Mouse (Mus musculus) testis, postnatal 10 days (tissue): ENCODE results near the gene Rfx4.

ENCODE experiments used
- DNase-seq: peaks from one replicate; pipeline ENCODE4 v3.0.0; 2021; ENCODE audit warnings: low spot score

Gene Rfx4

DNA sequence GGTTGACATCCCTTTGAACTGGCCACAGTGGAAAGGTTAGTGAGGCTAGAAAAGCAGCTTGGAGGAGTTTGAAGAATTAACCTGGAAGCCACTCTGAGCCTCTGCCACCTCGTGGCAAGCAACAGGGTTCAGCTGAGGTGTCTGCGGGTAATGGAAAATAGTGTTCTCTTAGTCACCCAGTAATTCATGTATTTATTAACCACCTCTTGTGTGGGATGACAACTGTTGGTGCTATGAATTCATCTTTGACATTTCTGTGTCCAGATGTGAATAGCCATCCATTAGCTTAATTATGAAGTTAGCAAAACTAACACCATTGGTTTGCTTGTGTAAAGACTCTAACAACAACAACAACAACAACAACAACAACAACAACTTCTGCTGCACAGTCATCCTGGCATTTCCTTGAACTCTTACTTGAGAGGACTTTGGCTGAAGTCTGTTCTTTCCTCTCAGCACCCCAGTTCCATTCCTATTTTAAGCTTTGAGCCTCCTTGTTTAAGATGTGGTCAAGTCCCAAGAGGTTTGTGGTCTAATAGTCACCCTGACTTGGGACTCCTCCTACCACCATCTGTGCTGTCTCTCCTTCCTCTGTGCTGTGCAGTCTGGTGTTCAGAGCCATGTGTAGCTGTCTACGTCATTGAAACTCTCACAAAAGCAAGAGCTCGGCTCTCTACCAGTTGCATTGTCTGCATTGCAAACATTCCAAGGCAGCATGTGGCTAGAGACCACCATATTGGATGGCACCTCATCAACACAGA is 60.0 kb downstream of the Rfx4 start:
- DNase-seq, result no peak

DNA sequence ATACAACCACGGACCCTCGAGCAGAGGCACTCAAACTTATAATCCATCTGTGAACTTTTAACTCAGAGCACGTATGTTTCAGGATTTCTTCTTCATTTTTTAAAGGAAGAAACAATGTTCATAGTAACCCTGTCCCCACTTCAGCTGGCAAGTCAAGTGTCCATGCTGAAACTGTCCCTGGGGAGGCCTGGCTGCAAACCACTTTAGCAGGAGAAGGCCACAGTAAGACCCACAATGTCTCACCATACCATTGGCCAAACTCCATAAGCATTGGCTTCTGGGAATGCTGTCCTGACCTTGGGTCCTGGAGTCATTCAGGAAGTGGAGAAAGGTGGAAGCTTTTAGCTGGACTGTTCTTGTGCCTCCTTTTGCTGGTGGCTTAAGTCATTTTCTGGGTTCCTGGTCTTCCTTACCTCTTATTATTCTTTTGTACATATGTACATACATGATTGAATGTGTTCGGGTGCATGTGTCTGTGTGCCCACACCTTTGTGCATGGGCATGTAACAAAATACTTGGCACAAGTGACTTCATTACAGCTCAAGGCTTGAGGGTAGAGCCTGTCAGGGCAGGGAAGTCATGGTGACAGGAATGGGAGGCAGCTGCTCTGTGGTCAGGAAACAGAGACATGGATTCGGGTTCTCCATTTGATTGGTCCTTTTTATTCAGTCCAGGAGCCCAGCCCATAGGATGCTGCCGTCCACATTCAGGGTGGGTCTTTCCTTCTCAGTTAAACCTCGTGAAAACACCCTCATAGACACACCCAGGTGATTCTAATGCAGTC is 61.4 kb downstream of the Rfx4 start:
- no peak for DNase-seq

DNA sequence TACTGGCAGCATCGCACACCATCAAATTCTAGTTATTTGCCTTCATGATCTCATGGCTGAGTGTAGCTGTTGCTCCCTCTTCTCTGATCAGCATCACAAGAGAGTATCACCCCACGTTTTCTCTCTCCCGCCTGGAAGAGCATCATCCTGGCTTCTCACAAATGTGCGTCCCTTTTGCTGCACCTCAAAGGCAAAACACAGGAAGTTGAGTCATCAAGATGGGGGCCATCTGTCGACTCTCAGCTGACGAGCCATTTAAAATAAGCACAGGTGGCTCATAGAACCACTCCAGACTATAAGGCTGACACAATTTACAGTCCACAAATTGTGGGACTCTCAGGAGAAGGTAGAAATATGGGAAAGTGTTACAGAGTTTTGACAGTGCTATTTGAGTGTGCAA is 63.8 kb downstream of the Rfx4 start:
- no peak for DNase-seq

- no peak for DNase-seq
These were observed 64.4 kb downstream of the Rfx4 start for GRCm38 (mm10) chr10:84820230-84820629.

- no peak for DNase-seq
These were observed 66.9 kb downstream of the Rfx4 start for GRCm38 (mm10) chr10:84822741-84823151.

GRCm38 (mm10) chr10:84823621-84824020 is 67.8 kb downstream of the Rfx4 start:
- no peak for DNase-seq

DNA sequence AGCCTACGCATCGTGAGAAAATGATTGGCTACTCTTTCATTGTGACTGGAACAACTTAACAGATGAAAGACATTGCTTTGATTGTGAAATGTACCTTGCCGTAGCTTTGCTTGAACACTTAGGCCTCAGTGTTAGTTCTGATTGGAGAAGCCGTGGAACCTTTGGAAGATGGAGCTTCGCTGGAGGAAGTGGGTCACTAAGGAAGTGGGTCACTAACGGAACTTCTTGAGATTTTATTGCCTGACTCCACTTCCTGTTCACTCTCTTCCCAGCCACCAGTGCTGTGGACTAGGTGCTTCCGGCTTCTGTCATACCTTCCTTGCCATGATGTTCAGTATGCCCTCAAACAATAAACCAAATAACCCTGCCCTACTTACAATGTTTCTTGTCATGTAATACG is 73.1 kb downstream of the Rfx4 start:
- no peak for DNase-seq

DNA sequence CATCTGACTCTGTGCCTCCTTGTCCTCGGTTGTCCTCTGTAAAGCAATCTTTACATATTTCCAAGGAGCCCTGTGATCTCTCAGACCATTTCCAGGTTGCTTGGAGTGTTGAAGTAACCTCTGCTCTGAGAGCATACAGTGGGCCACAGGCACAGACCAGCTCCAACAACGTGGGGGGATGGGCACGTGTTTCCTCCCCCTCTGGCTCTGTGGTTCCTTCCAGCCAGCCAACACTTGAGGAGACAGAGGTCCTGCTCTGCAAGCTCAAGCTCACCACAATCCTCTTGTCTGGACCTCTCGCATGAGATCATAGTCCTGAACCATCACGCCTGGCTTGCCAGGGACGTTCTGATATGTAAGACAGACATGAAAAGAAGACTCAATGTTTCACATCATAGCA is 79.7 kb downstream of the Rfx4 start:
- DNase-seq, result no peak

DNA sequence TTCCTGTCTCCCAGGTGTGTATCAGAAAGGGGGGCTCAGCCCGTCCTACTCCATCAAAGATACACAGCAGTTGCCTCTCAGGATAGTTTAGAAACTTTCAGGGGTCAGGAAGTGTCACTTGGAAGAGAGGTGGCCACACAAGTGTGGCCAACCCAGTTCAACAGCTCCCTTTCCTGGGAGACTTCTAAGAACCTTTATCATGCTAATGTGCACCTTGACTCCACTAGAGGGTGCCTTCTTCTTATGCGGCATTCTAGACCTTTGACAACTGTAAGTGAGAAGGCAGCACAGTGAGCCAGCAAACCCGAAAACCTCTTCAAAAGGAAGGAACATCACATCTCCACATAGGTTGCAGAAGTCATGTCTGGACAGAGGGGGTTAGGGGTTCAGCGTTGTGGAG is 80.2 kb downstream of the Rfx4 start:
- DNase-seq, result no peak

DNA sequence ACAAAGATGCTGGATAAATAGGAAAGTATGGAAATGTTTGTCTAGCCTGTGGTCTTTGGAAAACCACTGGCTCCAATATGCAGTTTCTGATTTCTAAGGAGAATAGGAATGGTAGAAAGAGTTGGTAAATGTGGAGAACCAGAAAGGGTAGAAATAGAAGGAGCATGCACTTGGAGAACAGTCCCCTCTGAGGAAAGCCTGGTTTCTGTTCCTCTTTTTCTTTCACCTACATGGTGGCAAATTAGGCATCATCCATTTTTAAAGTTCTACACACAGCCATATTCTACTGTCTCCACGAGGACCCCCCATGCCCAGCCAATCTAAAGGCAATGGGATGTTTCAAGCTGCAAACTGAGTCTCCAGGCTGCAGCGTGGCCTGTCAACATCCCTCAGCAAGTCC is 81.5 kb downstream of the Rfx4 start:
- DNase-seq, result no peak

GRCm38 (mm10) chr10:84838850-84839473 is 83.1 kb downstream of the Rfx4 start:
- no peak for DNase-seq

- DNase-seq, result no peak
These were observed 90.8 kb downstream of the Rfx4 start for GRCm38 (mm10) chr10:84846638-84847037.

DNA sequence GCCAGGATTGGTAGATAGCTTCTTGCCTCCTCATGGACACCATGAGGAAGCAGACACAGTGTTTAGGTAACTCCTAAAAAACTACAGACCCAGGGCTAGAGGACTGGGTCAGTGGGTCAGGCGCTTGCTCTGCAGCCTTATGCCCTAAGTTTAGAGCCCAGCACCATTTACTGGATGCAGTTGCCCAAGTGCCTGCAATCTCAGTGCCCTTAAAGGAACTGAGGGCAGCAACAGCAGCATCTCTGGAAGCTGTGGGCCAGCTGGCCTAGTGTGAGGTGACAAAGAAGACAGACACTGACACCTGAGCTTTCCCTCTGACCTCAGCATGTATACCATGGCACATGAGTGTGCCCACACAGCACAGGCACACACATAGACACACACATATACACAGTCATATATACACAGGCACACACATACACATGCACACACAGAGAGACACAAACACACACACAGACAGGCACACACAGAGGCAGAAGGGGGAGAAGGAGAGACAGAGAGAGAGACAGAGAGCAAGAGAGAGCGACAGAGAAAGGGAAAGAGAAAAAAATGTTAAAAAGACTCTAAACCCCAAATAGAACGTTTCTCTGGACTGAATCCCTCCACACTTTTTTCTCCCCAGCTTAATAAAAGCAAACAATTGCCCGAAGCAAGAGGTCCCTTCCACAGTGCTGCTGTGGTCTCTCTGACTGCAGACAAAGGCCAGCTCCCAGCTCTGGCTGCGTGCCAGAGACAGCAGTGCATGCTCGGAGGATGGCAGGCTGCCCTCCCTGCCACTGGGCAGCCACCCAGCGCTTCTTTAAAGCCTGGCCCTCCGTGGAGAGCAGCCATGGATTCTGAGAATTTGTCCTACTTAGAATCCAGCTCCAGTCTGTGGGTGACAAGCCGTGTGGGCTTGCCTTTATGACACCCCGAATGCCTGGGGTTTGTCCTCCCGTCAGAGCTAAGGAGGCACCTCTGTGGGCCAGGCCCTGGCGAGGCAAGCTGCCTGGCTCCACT is 96.4 kb downstream of the Rfx4 start:
- peak; percentile 82 for DNase-seq

GRCm38 (mm10) chr10:84854059-84854458 is 98.2 kb downstream of the Rfx4 start:
- DNase-seq, result no peak

DNA sequence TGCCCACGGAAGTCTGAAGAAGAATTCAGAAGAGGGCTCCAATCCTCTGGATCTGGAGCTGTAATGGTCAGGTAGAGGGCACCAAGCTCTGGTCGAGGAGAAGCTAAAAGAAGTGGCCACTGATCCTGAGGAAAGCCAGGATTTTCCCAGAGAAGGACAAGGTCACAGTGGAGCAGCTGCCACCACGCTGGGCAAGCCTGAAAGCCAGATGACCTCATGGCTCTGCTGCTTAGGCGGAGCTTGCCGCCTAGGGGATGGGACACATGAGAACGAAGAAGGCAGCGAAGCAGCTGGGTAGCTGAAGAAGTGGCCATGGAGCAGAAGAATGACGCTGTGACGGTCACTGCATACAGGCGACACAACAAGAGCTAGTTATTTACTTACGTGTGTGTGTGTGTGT is 99.6 kb downstream of the Rfx4 start:
- no peak for DNase-seq

GRCm38 (mm10) chr10:84858371-84858770 is 102.5 kb downstream of the Rfx4 start:
- no peak for DNase-seq

- DNase-seq, result no peak
These were observed 103.1 kb downstream of the Rfx4 start for GRCm38 (mm10) chr10:84858806-84859496.

- DNase-seq, result no peak
These were observed 103.9 kb downstream of the Rfx4 start for GRCm38 (mm10) chr10:84859556-84860380.

DNA sequence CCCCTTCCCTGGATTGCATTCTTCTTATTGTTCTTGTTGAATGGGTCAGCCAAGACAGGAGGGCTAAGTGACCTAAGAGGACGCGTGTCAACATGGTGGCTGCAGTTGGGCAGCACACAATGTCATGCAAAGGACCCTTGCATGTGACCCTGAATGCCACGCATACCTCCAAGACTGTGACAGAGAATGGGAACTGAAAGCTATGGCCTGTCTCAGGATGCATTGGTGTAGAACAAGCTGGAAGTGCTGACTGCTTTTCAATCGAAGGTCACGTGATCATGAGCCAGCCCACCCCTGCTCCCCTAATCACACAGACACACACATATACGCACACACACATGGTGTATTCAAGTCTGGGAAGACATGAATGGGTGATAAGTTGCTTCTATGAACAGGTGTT is 107.6 kb downstream of the Rfx4 start:
- no peak for DNase-seq

- DNase-seq, result no peak
These were observed 111.7 kb downstream of the Rfx4 start for GRCm38 (mm10) chr10:84867577-84867976.
